Mouse (Mus musculus): Measurements from ENCODE around the gene Sh3kbp1. TPM values are rescaled to one million over a fixed set of nuclear protein-coding genes. Genes with fewer than 3 reads are reported as not detected.
"Not testable (repeated sequence)": the region's sequence is repeated elsewhere in the genome, so short reads cannot be mapped to it uniquely, and the experiment has no call there.

Gene Sh3kbp1
- total RNA-seq (2015) = 92.6 and 99.8 TPM in 2 replicates
- 105 and 107 TPM in 2 replicates for total RNA-seq (2017)

DNA sequence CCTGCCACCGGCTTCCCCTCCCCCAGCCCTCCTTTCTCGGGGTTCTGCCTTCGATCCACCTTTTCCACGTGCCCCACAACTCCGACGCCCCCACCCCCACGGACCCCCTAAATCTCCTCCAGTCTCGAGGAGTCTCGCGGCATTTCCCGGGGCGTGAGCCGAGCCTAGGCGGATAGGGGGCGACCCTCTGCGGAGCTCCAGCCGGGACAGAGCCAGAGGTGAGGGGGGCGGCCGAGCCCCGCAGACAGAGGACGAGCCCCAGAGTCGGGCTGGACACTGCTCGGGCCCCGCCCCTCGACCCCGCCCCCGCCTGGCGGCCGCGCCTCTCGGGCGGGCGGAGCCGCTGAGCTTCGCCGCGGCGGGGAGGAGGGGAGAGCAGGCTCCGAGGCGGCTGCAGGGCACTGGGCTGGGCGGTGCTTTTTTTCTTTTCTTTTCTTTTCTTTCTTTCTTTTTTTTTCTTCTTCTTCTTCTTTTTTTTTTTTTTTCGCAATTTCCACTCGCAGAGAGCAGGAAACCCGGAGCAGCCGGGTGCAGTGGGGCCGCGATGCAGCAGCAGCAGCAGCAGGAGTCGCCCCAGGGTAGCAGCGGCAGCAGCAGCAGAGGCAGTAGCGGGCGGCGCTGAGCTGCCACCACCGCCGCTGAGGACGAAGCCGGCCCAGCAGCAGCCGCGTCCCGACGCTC is at the start of gene Sh3kbp1:
TSS of gene Sh3kbp1 (plus strand) at position 366 of the 681 bp plus-strand sequence.
- peak; percentile 73 for ATAC-seq (replicated peaks; ENCODE audit: poor library complexity)

DNA sequence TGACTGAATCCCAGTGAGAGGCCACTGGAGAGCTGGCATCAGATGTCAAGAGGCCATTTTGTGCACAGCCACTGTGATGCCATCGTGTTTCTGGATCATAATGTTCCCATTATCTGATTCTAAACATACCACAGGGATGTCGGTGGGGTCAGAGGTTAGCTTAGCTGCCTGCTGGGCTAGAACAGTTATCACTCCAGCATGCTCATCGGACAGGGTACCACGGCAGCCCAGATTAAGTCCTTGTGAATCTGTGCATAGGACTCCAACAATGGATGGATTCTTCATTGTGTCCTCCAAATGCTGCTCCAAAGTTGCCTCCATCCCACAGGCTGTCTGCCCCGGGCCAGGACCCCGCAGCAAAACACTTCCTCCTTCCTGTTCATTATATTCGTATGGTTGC is 42.3 kb upstream of the Sh3kbp1 start:
- not testable (repeated sequence) for ATAC-seq (replicated peaks; ENCODE audit: poor library complexity)

DNA sequence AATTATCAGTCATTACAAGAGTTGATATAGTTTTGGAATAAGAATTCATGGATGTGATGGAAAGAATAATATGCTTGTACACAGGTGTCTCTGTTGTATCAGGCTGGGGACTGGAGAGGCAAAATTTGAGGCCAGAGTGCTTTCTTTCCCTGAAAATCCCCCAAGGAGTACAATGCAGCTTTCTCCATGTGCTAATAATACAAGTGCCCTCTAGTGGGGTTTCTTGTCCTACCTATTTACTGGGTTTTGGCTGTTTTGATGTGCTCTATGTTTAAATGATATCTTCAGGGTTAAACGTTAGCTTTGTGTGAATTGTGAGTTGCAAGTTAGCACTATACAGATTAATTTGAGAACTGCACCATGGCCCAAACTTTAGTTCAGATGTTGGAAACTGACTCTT is 35.4 kb upstream of the Sh3kbp1 start:
- ATAC-seq (replicated peaks; ENCODE audit: poor library complexity) = no peak

DNA sequence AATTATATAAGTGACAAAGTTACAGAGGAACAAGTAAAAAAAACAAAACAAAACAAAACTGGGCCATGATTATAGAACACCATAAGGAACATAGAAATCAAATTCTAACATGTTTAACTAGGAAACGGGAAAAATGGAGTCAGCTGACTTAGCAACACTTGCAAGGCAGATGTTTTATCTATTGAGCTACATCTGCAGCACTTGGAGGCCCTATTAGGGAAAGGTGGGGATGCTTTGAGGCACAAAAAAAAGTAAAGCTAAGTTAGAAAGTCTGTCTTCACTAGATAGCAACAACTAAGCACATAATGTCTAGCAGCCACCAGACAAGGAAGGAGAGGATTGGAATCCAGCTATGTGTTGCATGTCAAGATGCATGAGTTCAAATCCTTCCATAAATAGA is 29.6 kb upstream of the Sh3kbp1 start:
- ATAC-seq (replicated peaks; ENCODE audit: poor library complexity) = peak; percentile 92

DNA sequence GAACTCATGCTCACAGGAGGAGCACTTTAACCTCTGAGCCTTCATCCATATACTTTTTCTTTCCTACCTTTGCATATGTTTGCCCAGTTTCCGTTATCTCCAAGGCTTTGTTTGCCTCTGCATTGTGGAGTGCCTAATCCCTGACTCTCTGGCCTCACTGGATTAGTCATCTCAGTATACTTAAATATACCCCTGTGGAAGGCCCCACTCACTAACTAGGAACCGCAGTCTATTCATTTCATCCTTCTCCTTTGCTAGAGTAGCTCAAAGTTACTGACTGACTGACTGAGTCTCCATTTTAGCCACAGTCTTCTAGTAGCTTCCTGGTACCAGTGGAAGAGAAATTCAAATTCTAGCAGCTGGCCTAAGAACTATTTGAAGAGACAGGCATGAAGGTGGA is 22.2 kb upstream of the Sh3kbp1 start:
- ATAC-seq (replicated peaks; ENCODE audit: poor library complexity) = no peak

DNA sequence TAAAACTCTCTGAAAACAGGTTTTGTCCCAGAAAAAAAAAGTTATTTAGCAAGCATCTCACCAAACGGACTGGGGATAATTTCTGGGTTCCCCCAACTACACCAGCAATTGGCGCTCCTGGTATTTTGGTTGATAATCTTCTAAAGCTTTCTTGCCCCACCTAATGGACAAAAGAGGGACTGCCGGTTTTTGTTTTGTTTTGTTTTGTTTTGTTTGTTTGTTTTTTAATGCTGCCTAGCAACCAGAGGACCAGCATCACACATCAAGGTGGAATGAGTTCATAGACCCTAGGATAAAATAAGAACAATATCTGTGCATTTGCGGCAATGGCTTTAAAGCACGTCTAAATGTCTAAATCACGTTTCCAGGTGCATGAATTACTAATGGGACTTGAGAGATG is 20.1 kb upstream of the Sh3kbp1 start:
- ATAC-seq (replicated peaks; ENCODE audit: poor library complexity) = peak; percentile 92

DNA sequence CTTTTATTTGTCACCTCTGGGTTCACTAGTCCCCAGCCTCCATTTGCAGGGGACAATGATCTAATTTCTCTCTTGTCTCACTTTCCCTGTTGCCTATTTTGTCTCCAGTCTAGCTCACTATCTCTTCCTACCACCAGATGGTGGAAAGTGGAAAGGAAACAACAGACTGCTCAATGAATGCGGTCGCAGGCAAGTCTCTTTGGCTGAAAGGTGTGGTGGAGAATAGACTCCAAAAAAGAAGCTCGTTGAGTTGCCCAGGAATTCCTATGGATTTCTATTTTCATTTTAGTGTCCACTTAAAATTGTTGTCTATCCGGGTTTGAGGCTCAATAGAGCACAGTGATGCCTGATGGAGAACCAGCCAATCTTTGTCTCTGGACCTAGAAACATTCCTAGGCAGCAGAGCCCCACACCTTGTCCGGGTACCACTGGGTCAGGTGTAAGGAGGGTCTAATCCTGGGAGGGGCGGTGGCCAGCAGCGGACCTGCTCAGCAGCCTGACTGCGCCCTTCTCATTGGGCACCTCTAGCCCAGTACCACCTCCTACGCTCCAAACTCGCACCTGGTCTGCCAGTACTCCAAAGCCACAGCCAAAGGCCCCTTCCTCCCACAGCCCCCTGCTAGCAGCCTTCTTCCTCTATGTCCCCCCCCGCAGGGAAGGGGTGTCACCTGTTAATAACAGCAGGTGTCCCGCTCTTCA is 715 bp upstream of the Sh3kbp1 start:
- peak; percentile 66 for ATAC-seq (replicated peaks; ENCODE audit: poor library complexity)

DNA sequence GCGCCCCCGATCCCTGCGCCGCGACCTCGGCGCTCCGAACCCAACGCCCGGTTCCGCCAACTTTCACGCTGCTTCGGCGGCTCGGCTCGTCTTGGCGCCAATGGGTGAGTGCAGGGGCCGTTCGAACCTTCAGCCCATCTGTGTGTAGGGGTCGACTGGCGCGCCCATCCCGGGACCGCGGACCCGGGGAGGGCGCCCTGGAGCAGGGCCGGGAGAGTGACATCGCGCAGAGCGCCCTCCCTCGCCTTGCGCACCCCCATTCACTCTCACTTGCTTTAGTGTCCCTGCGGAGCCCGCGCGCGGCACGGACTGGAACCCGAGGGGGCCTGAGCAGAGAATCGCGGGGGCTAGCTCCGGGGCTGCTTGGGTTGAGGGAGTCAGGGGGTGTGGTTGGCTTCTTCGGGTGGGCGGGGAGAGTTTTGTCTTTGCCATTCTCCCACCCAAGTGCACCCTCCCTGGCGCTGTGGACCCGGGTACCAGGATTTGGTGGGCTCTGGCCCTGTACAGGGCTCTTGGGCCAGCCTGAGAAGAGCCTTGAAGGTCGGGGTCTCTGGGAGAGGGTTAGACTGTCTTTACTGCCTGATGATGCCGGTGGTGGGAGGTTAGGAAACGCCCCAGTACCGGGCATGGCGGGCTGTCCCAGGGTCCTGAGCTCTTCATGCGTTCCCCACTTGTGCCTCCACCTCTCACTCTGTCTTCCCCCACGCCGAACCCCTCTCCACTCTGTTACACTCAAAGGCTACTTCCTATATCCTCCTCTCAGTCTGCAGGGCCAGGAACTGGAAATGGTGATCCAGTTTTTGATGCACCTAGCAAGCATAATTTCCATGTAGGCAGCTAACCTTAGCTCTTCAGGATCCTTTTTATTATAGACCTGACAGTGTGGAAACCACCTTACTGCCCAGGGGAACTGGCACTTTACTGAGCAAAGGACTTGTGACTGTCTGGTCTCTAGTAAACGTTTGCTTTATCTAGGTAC is 805 bp downstream of the Sh3kbp1 start:
- peak; percentile 48 for ATAC-seq (replicated peaks; ENCODE audit: poor library complexity)

DNA sequence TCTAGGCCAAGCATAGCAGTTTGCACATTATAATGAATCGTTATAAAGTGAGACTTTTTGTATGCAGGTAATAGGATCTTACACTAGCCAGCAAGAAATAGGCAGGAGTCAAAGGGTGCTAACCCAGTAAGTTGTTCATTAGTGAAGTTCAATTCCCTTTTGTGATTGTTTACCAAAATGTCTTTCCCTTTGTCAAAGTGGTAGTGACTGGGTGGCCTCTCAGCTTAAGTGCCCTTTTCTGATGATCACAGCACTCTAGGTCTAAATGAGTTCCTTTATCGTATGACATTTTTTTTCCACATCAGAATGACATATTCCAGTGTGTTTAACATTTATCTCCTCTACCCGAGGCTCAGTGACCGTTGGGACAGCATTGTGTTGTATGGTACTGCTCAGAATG is 1.6 kb downstream of the Sh3kbp1 start:
- no peak for ATAC-seq (replicated peaks; ENCODE audit: poor library complexity)

DNA sequence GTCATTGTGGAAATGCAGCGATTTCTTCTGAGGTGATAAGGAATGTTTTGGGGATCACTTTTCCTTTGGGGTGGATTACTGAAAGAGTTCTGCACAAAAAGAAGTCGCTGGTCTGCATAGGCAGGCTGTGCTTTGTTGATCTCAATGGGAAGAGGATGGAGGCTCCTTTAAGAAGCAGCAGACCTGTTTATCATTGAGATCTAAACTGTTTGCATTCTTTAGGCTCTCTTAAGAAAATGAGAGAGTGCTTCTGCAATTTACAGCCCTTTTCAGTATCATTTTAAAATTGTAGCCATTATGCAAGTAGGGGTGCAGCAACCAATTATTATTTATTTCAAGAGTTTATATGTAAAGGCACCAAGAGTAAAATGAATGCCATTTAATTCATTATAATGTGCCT is 2.1 kb downstream of the Sh3kbp1 start:
- no peak for ATAC-seq (replicated peaks; ENCODE audit: poor library complexity)

DNA sequence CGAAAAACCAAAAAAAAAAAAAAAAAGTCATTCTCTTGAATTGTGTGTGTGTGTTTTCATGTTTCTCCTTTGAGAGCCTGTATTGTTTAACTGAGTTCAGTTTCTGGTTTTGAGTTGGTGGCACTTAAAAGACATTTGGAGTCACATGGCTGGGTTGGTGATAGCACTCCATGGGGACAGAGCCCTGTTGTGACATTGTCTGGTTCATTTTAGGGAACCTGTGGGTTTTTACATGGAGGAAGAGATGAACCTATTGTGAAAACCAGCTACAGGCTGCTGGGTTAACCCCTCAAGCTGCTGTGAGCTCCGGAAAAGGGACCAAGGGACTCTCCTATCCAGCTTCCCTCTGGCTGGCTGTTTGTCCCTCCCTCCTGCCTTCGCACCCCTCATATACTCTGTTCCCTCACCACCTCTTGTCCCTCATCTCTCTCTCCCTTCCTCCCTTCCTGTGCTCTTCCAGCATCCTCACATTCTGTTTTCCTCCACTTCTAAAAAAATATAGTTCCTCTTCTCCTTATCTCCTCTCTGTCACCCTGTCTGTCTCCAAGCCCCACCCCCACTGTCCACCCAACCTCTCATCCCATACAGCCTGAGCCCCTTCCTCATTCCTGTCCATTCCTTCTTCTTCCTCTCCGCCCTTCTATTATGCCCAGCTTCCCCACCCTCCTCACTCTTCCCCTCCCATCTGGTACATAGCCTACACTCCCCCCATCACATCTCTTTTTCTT is 11.6 kb downstream of the Sh3kbp1 start:
- ATAC-seq (replicated peaks; ENCODE audit: poor library complexity) = peak; percentile 95

DNA sequence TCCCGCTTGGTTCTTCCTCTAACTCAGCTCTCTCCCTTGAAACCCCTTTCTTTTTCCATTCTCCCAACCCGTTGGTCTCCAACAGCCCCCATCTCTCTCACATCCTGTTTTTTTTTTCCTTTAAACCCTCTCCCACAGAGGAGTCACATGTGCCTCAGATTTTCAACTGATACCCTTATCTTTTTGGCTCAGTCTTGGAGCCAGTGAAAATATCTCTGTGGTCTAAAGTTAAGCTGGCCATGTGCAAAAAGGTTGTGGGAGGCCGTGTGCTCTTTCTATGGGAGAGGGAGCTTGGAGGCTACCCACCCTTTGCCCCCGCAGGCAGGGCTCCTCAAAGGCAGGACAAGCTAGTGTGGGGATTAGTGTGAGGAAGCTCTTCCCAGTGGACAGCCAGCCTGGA is 12.9 kb downstream of the Sh3kbp1 start:
- peak; percentile 27 for ATAC-seq (replicated peaks; ENCODE audit: poor library complexity)

DNA sequence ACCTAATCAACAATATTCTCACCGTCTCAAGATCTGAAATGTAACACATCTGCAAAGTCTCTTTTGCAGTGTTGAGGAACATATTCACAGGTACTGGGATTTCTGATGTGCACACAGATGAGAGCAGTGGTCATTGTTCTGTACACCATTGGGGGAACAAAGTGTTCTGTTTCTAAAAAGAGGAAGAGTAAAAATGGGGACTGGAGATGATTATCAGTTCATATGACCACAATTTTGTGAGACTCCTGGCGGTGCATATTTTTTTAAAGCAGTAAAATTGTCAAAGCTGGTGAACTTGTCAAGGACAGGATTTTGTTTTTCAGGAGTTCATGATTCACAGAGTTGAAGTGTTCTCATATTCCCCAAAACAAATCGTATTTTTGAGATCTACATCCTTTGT is 18.2 kb downstream of the Sh3kbp1 start:
- ATAC-seq (replicated peaks; ENCODE audit: poor library complexity) = peak; percentile 42; the same call in 1 of the 2 replicates

DNA sequence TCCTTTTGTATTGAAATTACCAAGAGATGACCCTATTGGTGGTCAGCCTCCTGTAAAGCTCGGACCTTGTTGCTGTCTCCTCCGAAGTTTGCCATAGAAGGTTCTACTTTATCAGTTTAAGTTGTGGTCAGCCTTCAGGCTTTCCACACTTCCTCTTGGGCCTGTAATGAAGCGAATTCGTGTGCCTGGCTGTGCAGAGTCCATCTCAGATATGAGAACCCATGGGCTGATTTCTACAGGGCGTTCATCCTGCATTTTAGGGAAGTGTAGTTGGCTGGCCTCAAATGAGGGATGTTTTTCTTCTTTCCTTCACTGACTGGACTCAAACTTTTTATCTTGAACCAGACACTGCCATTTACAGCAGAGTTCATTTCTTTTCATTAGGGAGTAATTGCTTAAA is 20.5 kb downstream of the Sh3kbp1 start:
- peak; percentile 84 for ATAC-seq (replicated peaks; ENCODE audit: poor library complexity)

DNA sequence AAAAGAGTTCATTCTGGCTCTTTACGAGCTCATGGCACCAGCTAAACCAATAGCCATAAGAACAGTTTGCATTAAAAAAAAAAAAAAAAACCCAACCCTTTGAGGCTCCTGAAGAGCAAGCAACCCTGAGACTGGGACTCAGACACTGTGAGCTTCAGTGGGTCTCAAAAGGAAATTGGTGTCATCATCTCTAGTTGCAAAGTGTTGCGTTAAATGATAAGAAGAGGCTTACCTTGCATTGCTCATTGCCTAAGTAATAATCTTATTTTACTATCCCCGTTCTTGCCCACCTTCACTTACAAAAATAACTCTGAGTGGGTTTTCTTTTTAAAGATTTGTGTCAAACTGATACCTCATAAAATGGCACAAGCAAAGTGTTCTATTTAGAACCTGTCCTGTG is 21.5 kb downstream of the Sh3kbp1 start:
- no peak for ATAC-seq (replicated peaks; ENCODE audit: poor library complexity)

DNA sequence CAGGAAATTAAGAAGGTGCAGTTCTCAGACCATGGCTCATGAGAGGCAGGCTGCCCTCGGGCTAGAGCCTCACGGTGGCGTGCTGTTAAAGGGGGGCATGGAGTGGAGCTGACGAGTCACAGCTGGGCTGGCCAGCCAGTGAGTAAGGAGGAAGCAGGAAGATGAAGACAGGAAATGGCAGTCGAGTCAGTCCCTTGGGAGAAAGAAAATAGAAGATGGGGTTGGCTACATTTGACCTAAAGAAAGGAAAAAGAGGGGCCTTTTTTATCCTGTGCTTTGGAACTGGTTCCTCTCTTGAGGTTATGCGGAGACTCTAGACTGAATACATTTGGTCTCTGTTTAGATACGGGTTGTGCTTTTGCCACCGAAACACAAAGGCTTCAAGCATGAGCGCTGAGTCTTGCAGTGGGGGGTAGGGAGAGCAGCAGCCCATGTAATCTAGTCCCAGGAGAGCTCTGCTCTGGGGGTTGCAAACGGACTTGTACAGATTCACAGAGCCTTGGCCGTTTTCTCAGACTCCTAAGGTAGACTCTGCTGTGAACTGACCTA is 23.1 kb downstream of the Sh3kbp1 start:
- ATAC-seq (replicated peaks; ENCODE audit: poor library complexity) = peak; percentile 42

DNA sequence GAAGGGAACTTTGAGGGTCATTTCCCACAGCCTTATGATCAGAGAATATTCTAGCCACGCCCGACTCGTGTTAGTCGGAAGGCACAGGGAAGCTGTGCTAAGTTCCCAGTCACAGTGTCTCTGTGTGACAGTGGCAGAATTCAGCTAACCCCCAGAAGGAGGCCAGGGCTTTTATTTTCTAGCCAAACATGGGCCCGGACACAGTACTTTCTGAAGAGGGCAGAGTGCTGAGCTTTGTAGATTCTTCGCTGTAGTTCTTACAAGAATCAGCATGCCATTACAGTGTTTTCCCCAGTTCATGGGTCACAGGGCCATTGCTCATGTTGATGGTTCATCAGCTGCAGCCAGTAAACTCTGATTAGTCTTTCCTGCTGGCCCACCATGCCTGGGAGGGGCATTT is 23.7 kb downstream of the Sh3kbp1 start:
- no peak for ATAC-seq (replicated peaks; ENCODE audit: poor library complexity)

DNA sequence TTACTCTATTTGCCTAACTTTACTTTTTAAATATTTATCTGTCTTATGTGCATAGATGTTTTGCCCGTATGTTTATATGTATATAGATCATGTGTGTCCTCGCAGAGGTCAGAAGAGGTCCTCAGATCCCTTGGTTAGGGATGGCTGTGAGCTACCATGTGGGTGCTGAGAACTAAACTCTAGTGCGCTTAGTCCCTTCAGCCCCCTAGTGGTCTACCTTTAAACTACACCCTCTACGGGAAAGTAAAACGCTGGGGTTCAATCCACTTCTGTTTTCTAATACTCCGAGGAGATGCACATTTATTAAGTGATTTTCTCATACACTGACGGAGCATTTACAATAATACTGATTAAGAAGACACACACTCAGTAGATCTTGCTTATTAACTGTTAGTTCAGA is 44.3 kb downstream of the Sh3kbp1 start:
- peak; percentile 47 for ATAC-seq (replicated peaks; ENCODE audit: poor library complexity)

DNA sequence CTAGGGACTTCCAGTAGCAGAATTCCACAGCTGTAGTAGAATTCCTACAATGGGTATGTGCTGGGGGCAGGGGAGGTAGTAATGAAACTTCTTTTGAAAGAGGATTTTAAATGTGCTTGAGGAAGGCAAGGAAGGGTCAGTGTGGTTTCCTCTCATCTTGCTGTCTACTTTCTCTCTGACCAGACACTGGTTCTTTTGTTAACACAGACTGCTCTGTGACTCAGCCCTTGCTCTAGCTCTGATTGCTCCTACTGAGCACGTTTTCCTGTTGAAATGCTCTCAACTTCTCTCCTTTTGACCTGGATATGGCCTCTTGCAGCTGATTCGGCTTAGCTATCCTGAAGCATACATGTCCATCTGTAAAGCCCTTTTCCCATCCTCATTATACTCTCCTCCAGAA is 45.4 kb downstream of the Sh3kbp1 start:
- ATAC-seq (replicated peaks; ENCODE audit: poor library complexity) = no peak

DNA sequence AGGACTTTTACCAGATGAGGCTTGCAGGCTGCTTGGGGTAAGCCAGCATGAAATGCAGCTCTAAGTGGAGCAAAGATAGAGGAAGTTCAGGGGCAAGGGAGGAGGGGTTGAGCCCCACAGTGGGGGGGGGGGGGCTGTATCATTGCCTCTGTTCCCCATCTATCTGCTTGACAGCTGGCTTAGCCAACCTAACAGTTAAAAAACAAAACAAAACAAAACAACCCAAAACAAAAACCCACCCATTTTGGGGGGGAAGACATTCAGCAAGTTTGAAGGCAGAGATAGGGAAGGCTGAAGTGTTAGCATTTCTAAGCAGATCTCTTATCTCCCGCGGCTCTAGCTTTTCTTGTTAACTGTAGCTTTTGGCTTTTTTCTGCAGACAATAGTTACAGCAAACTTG is 49.2 kb downstream of the Sh3kbp1 start:
- peak; percentile 74 for ATAC-seq (replicated peaks; ENCODE audit: poor library complexity)

Measured in megakaryocyte progenitor cell, adult 5-6 weeks (primary cell).